Mouse (Mus musculus) testis, adult 2 months (tissue): Measurements from ENCODE around the gene Tnf.

ENCODE experiments used
- CTCF ChIP-seq: fragments of 200-500 bp; IDR thresholded peaks from 2 replicates; pipeline ENCODE4 v1.5.1; 2012; ENCODE audit warnings: low read depth, mild to moderate bottlenecking, inconsistent platforms, low read length, moderate library complexity; ENCODE audit not compliant: control insufficient read depth, insufficient read depth, insufficient replicate concordance
- POLR2A ChIP-seq: fragments of 200-500 bp; IDR thresholded peaks from 2 replicates; pipeline ENCODE4 v1.6.1; 2012; ENCODE audit warnings: low read depth, mild to moderate bottlenecking, inconsistent platforms, low read length, moderate library complexity; ENCODE audit not compliant: control insufficient read depth

DNA sequence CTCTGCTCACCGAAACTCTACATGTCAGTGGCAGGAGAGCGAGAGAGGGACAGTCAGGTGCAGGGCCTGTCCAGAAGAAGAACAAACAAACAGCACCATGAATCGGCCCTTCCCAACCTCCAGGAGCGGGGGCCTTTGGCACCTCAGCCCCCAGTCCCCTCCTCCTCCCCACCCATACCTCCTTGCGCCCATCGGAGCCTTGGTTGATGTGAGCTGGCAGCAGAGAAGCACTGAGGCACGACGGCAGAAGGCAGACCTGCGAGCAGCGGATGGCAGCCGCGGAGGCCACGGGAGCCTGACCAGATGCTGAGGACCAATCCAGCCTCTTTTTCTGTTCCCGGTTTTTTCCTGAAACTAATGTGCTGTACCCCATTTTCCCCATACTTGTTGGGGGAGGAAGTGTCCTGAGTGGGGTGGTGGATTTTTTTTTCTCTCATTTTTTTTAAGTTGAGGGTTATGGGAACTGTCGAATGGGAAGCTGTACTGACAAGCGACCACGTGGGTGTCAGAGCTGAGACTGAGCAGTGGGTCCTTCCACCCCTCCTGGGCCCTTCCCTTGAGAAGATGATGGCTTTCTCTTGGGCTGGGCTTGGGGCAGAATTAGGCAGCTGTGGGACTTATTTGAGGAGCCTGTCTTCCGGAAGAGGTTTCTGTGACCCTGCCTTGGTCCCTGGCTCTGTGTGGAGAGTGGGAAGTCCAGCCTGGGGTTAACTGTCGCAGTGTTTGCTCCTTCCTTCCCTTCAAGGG, 47.8 kb upstream of the Tnf start:
- TF ChIP-seq POLR2A (no peak), CTCF (no peak)
